Mouse (Mus musculus) cerebellum, adult 2 months (tissue): ENCODE measurements around the gene Ski.

Source experiments
- CTCF ChIP-seq: fragments of 200-500 bp; IDR thresholded peaks from 2 replicates; pipeline ENCODE4 v1.5.1; 2011; ENCODE audit warnings: low read depth, mild to moderate bottlenecking, control low read depth, low read length, moderate library complexity, borderline replicate concordance; ENCODE audit not compliant: insufficient read depth
- POLR2A ChIP-seq: fragments of 200-500 bp; IDR thresholded peaks from 2 replicates; pipeline ENCODE4 v1.6.1; 2011; ENCODE audit warnings: low read length, control low read depth, borderline replicate concordance; ENCODE audit not compliant: insufficient read depth

- no peak for TF ChIP-seq POLR2A
- TF ChIP-seq CTCF: no peak
Measured at GRCm38 (mm10) chr4:155178274-155178673, 44.1 kb downstream of the Ski start.
